Mouse (Mus musculus): Measurements from ENCODE around the gene Vps26b. TPM values are rescaled to one million over a fixed set of nuclear protein-coding genes. Genes with fewer than 3 reads are reported as not detected.

The Vps26b gene
- 10 to 100 TPM; 28.1 to 28.4 TPM for total RNA-seq (2021)
- long read RNA-seq, experiment 1, transcript Vps26b-201 (6 exons, 3,575 nt) = major isoform, 21 of 24 reads
- long read RNA-seq, experiment 1, partial matches to known transcripts = 0 of 24 reads
- long read RNA-seq, experiment 1, other reads (novel, unspliced or antisense) = 3 of 24 reads
- long read RNA-seq, experiment 2, transcript Vps26b-201 (6 exons, 3,575 nt) = major isoform, 23 of 24 reads
- long read RNA-seq, experiment 2, partial matches to known transcripts = 0 of 24 reads
- long read RNA-seq, experiment 2, other reads (novel, unspliced or antisense) = 1 of 24 reads

- intact Hi-C loops (cut with DNase I; ENCODE audit: low total_unique reads) = no loop called here
- DNase-seq = peak; percentile 96
Observed at GRCm38 (mm10) chr9:27029828-27030762, at the start of gene Vps26b, which contains the start of gene Ncapd3. Gene Vps26b, minus strand, starts transcription at chr9:27030065. Gene Ncapd3, plus strand, starts transcription at chr9:27030175.

DNA sequence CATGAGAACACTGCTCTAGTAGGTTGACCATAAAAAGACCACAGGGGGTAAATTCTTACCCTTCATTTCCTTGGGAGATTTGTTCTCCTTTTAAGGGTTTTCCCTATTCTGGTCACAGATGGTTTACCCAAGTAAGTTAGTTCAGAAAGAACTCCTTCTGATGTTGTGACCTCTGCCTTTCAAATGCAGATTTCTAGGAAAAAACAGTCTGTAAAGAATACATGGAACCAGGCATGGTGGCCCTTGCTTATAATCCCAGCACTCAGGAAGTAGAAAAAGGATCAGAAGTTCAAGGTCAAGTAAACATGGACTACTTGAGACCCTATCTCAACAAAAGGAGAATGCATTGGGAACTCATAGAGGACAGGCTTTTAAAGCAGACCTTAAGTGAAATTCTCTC is 45.9 kb upstream of the Vps26b start:
- intact Hi-C loops (cut with DNase I; ENCODE audit: low total_unique reads) = loop anchor here (10.0 kb wide), 1 partner anchor 249 kb away; no protein-coding TSS in a partner anchor
- no peak for DNase-seq

DNA sequence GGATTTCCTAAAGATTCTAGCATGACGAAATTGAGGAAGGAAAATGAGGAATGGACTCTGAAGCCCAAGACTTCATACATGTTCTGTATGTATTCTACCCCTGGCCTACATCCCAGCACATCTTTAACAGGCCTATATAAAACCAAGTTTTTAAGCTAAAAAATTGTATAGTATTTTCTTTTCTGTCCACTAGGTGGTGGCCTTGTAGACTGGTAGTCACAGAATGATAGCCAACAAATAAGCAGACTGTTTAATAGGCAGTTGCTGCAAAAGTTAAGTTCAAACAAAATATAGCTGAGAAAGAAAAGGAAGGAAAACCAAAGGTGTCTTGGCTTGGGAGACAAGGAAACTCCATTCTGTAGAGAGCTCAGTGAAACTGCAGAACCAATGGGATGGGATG is 44.8 kb upstream of the Vps26b start:
- intact Hi-C loops (cut with DNase I; ENCODE audit: low total_unique reads) = loop anchor here (10.0 kb wide), 1 partner anchor 250 kb away; no protein-coding TSS in a partner anchor
- DNase-seq = no peak

DNA sequence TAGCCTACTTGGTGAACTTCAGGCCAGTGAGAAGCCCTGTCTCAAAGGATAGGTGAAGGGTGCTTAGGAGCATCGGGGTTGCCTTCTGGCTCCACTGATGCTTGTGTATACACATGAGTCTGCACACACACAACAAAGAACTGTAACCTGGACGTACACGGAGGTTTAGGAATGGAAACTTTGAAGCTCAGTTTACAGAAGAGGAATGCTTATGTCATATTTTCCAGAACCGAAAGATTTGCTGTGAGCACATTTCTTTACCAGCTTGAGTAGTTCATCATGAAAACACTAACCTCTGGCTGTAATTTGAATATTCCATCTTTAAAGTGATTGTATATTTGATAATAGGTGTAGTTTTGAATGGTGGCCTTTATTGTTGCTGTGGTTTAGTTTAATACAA is 41.0 kb upstream of the Vps26b start:
- intact Hi-C loops (cut with DNase I; ENCODE audit: low total_unique reads) = loop anchor here (10.0 kb wide), 1 partner anchor 254 kb away; no protein-coding TSS in a partner anchor

DNA sequence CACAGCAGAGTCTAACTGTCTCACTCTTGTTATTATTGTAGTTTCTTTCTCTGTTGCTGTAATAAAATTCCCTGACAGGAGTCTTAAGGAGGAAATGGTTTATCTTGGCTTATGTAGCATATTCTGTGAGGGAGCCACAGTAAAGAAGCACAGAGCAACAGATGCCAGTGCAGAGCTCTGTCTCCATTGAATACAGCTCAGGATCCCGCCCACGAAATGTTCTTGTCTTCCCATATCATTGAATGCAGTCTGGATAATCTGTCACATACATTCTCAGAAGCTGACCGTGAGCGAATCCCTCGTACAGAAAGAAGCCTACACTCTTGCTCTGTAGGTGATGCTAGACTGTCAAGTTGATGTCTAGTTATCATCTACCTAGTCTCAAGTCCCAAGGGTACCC is 28.5 kb upstream of the Vps26b start:
- DNase-seq = no peak

More for the DNA sequence above, 41.0 kb upstream of the Vps26b start:
- DNase-seq = no peak

DNA sequence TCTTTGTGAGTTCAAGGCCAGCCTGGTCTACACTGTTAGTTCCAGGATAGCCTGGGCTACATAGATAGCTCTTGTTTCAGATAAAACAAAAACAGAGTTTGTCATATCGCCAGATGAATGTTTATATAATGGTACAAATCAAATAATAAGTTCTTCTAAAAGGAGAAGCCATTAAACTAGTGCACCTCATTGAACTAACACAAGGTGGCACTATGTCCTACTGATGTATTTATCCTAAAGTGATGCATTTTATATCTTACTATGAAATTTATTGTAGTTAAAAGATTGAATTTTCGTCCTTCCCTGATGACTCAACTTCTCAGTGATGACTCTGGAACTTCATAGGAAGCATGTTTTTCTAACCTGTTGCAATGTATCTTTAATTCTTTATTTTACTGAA is 19.6 kb upstream of the Vps26b start:
- intact Hi-C loops (cut with DNase I; ENCODE audit: low total_unique reads) = no loop called here

More for the DNA sequence above, 28.5 kb upstream of the Vps26b start:
- intact Hi-C loops (cut with DNase I; ENCODE audit: low total_unique reads) = no loop called here

GRCm38 (mm10) chr9:27043892-27044291 is 14.0 kb upstream of the Vps26b start:
- DNase-seq = no peak
- intact Hi-C loops (cut with DNase I; ENCODE audit: low total_unique reads) = no loop called here

More for the DNA sequence above, 19.6 kb upstream of the Vps26b start:
- no peak for DNase-seq

GRCm38 (mm10) chr9:27030763-27031100 is 867 bp upstream of the Vps26b start:
- peak; percentile 9 for DNase-seq
- intact Hi-C loops (cut with DNase I; ENCODE audit: low total_unique reads) = no loop called here

DNA sequence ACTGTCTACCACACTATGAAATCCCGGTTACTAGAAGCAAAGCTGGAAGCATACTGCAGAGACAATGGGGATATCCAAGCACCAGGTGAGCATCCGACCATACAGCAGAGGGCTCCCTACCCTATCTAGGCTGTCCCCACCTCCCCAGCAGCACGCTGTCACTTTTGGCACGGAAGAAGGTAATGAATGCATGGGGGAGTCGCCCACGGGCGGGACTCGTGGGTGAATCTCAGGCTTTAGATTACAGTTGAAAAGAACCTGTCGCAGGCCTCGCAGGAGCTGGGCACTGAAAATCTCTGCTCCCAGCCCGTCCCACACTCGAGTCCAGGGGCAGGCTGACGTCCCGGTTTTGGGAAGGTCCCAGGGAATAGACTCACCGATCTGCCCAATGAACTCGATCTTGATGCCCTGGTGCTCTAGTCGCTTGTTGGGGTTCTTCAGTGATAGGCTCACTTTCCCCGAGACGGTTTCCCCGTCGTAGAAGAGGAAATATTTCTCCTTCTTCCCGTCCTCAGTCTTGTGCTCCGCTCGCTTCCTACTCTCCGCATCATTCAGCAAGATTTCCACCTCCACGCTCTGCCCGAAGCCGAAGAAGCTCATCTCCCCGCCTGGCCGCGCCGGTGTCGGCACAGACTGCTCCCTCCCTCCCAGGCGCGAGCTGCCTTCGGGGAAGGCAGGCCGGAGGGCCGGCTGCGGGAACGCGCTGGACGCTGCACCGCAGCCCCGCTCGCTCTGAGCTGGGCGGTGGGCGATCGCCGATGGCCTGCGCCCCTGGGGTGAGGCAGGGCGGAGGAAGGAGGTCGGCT is 640 bp downstream of the Vps26b start:
- DNase-seq = peak; percentile 7
- intact Hi-C loops (cut with DNase I; ENCODE audit: low total_unique reads) = no loop called here

- intact Hi-C loops (cut with DNase I; ENCODE audit: low total_unique reads) = no loop called here
- DNase-seq = no peak
Observed at GRCm38 (mm10) chr9:27026708-27027107, 3.2 kb downstream of the Vps26b start.

DNA sequence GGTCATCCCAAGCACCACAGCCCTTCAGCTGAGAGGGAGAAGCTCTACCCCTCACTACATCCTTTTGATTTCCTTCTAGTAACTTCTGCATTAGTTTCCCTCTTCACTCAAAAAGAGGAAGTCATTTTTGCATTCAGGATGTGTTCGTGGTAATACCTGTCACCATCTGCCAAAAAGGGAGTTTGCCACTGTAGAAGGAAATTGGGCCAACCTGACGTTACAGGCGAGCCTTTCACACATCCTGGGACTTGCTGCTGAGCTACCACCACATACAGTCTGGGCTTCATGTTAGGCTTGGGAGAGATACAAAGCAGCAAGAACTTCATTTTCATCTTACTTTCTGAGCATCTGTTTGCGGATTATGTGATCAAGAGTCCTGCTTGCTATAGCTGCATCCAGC is 6.2 kb downstream of the Vps26b start:
- intact Hi-C loops (cut with DNase I; ENCODE audit: low total_unique reads) = no loop called here
- no peak for DNase-seq

GRCm38 (mm10) chr9:27018961-27019360 is 10.9 kb downstream of the Vps26b start:
- DNase-seq = no peak
- intact Hi-C loops (cut with DNase I; ENCODE audit: low total_unique reads) = no loop called here

- no peak for DNase-seq
- intact Hi-C loops (cut with DNase I; ENCODE audit: low total_unique reads) = no loop called here
Observed at GRCm38 (mm10) chr9:27011572-27011971, 18.3 kb downstream of the Vps26b start.

- intact Hi-C loops (cut with DNase I; ENCODE audit: low total_unique reads) = no loop called here
- DNase-seq = no peak
Observed at GRCm38 (mm10) chr9:27009231-27009630, 20.6 kb downstream of the Vps26b start.

- DNase-seq = no peak
Observed at GRCm38 (mm10) chr9:27006866-27007265, 23.0 kb downstream of the Vps26b start.

DNA sequence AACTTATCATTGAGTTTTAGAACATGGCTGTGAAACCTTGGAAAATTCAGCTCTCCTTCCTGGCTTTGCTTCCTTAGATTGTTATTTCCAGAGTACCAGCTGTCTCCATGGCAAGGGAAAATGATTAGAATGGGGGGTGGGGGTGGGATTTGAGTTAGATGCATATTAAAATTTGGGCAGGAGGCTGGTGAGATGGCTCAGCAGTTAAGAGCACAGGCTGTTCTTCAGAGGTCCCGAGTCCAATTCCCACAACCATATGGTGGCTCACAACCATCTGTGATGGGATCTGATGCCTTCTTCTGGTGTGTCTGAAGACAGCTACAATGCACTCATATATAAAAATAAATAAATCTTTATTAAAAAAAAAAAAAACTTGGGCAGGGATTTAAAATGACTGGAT is 23.9 kb downstream of the Vps26b start:
- intact Hi-C loops (cut with DNase I; ENCODE audit: low total_unique reads) = no loop called here
- no peak for DNase-seq

More at GRCm38 (mm10) chr9:27006866-27007265, 23.0 kb downstream of the Vps26b start:
- intact Hi-C loops (cut with DNase I; ENCODE audit: low total_unique reads) = no loop called here

- intact Hi-C loops (cut with DNase I; ENCODE audit: low total_unique reads) = no loop called here
- no peak for DNase-seq
Observed at GRCm38 (mm10) chr9:27005231-27005630, 24.6 kb downstream of the Vps26b start.

- intact Hi-C loops (cut with DNase I; ENCODE audit: low total_unique reads) = no loop called here
- peak; percentile 97 for DNase-seq
Observed at GRCm38 (mm10) chr9:26999461-27000395, 30.1 kb downstream of the Vps26b start, which contains the start of the genes Acad8 and Thyn1. Gene Acad8, minus strand, starts transcription at chr9:26999566. Gene Thyn1, plus strand, starts transcription at chr9:26999710.

Data from gastrocnemius, postnatal 14 days (tissue).